Mouse (Mus musculus): ENCODE measurements around the gene Numbl. TPM values are rescaled to one million over a fixed set of nuclear protein-coding genes. Genes with fewer than 3 reads are reported as not detected.

Numbl gene
- polyA plus RNA-seq, 2 experiments: 25.2 to 83.6 TPM

GRCm38 (mm10) chr7:27222538-27222937 is 35.7 kb upstream of the Numbl start:
- H3K9ac ChIP-seq (ENCODE audit: low read depth, low read length, severe bottlenecking): no peak overlapping the region
- H3K4me3 ChIP-seq (replicated peaks; ENCODE audit: low read length): no peak overlapping the region
- no peak for ATAC-seq (ENCODE audit: low FRiP score, low read depth)
- peaks cover 25% of the 10 kb centered on the region for H3K36me3 ChIP-seq (ENCODE audit: control insufficient read depth, insufficient read depth, low read length)
- TF ChIP-seq POLR2A (IDR thresholded peaks at IDR 0.05; ENCODE audit: borderline replicate concordance, extremely low read depth, insufficient read depth, insufficient read length): no peak
- no peaks in the 10 kb centered on the region for H3K9me3 ChIP-seq (ENCODE audit: control insufficient read depth, low read length)
- DNase-seq (ENCODE audit: low spot score): no peak
- no peak overlapping the region for H3K27ac ChIP-seq (replicated peaks; ENCODE audit: low read depth, low read length)
- no peak overlapping the region for H3K4me2 ChIP-seq (replicated peaks; ENCODE audit: low read depth, low read length, severe bottlenecking)
- H3K27me3 ChIP-seq (ENCODE audit: control insufficient read depth, insufficient read depth, low read length): no peaks in the 10 kb centered on the region
- WGBS: 73% methylated on average over 1 of the region's 1 CpGs
- H3K4me1 ChIP-seq (ENCODE audit: control insufficient read depth, insufficient read depth, low read length): peaks cover 29% of the 10 kb centered on the region

- H3K4me3 ChIP-seq (replicated peaks; ENCODE audit: low read length): 0 out of 2 replicates have a peak overlapping the region, but pooled peaks have one; percentile 79
- no peaks in the 10 kb centered on the region for H3K27me3 ChIP-seq (ENCODE audit: control insufficient read depth, insufficient read depth, low read length)
- peak overlapping the region; percentile 64 for H3K4me2 ChIP-seq (replicated peaks; ENCODE audit: low read depth, low read length, severe bottlenecking)
- no peak for TF ChIP-seq POLR2A (IDR thresholded peaks at IDR 0.05; ENCODE audit: borderline replicate concordance, extremely low read depth, insufficient read depth, insufficient read length)
- DNase-seq (ENCODE audit: low spot score) (no peak), ATAC-seq (ENCODE audit: low FRiP score, low read depth) (no peak)
- 61% methylated on average over 11 of the region's 11 CpGs for WGBS
- no peaks in the 10 kb centered on the region for H3K9me3 ChIP-seq (ENCODE audit: control insufficient read depth, low read length)
- H3K4me1 ChIP-seq (ENCODE audit: control insufficient read depth, insufficient read depth, low read length): peaks cover 29% of the 10 kb centered on the region
- H3K9ac ChIP-seq (ENCODE audit: low read depth, low read length, severe bottlenecking): peak overlapping the region; percentile 67; the same call in 1 of the 2 replicates
- no peak overlapping the region for H3K27ac ChIP-seq (replicated peaks; ENCODE audit: low read depth, low read length)
- H3K36me3 ChIP-seq (ENCODE audit: control insufficient read depth, insufficient read depth, low read length): peaks cover 6% of the 10 kb centered on the region; the same call in 1 of the 2 replicates
These were observed 33.2 kb upstream of the Numbl start for GRCm38 (mm10) chr7:27224877-27225575.

- 37% methylated on average over 9 of the region's 9 CpGs for WGBS
These were observed 31.0 kb upstream of the Numbl start for GRCm38 (mm10) chr7:27227276-27227675.

GRCm38 (mm10) chr7:27227676-27228075 is 30.6 kb upstream of the Numbl start:
- Histone ChIP-seq H3K4me1 (ENCODE audit: control insufficient read depth, insufficient read depth, low read length) (peaks cover 29% of the 10 kb centered on the region), H3K27me3 (ENCODE audit: control insufficient read depth, insufficient read depth, low read length) (no peaks in the 10 kb centered on the region), H3K4me3 (replicated peaks; ENCODE audit: low read length) (peak overlapping the region; percentile 79), H3K9me3 (ENCODE audit: control insufficient read depth, low read length) (no peaks in the 10 kb centered on the region), H3K36me3 (ENCODE audit: control insufficient read depth, insufficient read depth, low read length) (peaks cover 2% of the 10 kb centered on the region; the same call in 1 of the 2 replicates), H3K4me2 (replicated peaks; ENCODE audit: low read depth, low read length, severe bottlenecking) (peak overlapping the region; percentile 64), H3K27ac (replicated peaks; ENCODE audit: low read depth, low read length) (peak overlapping the region; percentile 83), H3K9ac (ENCODE audit: low read depth, low read length, severe bottlenecking) (peak overlapping the region; percentile 67)
- ATAC-seq (ENCODE audit: low FRiP score, low read depth) (no peak), DNase-seq (ENCODE audit: low spot score) (no peak)
- no peak for TF ChIP-seq POLR2A (IDR thresholded peaks at IDR 0.05; ENCODE audit: borderline replicate concordance, extremely low read depth, insufficient read depth, insufficient read length)
- 1% methylated on average over 10 of the region's 10 CpGs for WGBS

More at GRCm38 (mm10) chr7:27227276-27227675, 31.0 kb upstream of the Numbl start:
- H3K36me3 ChIP-seq (ENCODE audit: control insufficient read depth, insufficient read depth, low read length): peaks cover 4% of the 10 kb centered on the region; the same call in 1 of the 2 replicates
- no peak for TF ChIP-seq POLR2A (IDR thresholded peaks at IDR 0.05; ENCODE audit: borderline replicate concordance, extremely low read depth, insufficient read depth, insufficient read length)
- H3K9ac ChIP-seq (ENCODE audit: low read depth, low read length, severe bottlenecking): peak overlapping the region; percentile 67
- H3K4me1 ChIP-seq (ENCODE audit: control insufficient read depth, insufficient read depth, low read length): peaks cover 29% of the 10 kb centered on the region
- H3K9me3 ChIP-seq (ENCODE audit: control insufficient read depth, low read length): no peaks in the 10 kb centered on the region
- peak overlapping the region; percentile 79 for H3K4me3 ChIP-seq (replicated peaks; ENCODE audit: low read length)
- ATAC-seq (ENCODE audit: low FRiP score, low read depth) (no peak), DNase-seq (ENCODE audit: low spot score) (no peak)
- H3K27ac ChIP-seq (replicated peaks; ENCODE audit: low read depth, low read length): no peak overlapping the region; the same call in 1 of the 2 replicates
- peak overlapping the region; percentile 64 for H3K4me2 ChIP-seq (replicated peaks; ENCODE audit: low read depth, low read length, severe bottlenecking)
- no peaks in the 10 kb centered on the region for H3K27me3 ChIP-seq (ENCODE audit: control insufficient read depth, insufficient read depth, low read length)

GRCm38 (mm10) chr7:27228281-27228821 is 29.9 kb upstream of the Numbl start, which contains the start of gene Itpkc:
Gene Itpkc (minus strand): TSS chr7:27228661.
- Histone ChIP-seq H3K27me3 (ENCODE audit: control insufficient read depth, insufficient read depth, low read length) (no peaks in the 10 kb centered on the region), H3K4me1 (ENCODE audit: control insufficient read depth, insufficient read depth, low read length) (peaks cover 30% of the 10 kb centered on the region), H3K4me3 (replicated peaks; ENCODE audit: low read length) (peak within 1 kb of the TSS; percentile 79), H3K9me3 (ENCODE audit: control insufficient read depth, low read length) (no peaks in the 10 kb centered on the region), H3K36me3 (ENCODE audit: control insufficient read depth, insufficient read depth, low read length) (no peaks in the 10 kb centered on the region), H3K27ac (replicated peaks; ENCODE audit: low read depth, low read length) (peak within 1 kb of the TSS; percentile 83), H3K9ac (ENCODE audit: low read depth, low read length, severe bottlenecking) (peak within 1 kb of the TSS; percentile 67), H3K4me2 (replicated peaks; ENCODE audit: low read depth, low read length, severe bottlenecking) (peak within 1 kb of the TSS; percentile 64)
- ATAC-seq (ENCODE audit: low FRiP score, low read depth) (peak; percentile 87), DNase-seq (ENCODE audit: low spot score) (peak; percentile 94)
- peak; percentile 71; the same call in 1 of the 2 replicates for TF ChIP-seq POLR2A (IDR thresholded peaks at IDR 0.05; ENCODE audit: borderline replicate concordance, extremely low read depth, insufficient read depth, insufficient read length)
- WGBS: under 1% methylated on average over 37 of the region's 49 CpGs
